Mouse (Mus musculus): ENCODE data around the gene Zc3h15.
"Not testable (repeated sequence)": the region's sequence is repeated elsewhere in the genome, so short reads cannot be mapped to it uniquely, and the experiment has no call there.

Gene Zc3h15

GRCm38 (mm10) chr2:83644276-83645252 is at the start of gene Zc3h15:
Gene Zc3h15, plus strand, starts transcription at chr2:83644435.
- DNase-seq (ENCODE audit: low spot score), result peak; percentile 94

- DNase-seq (ENCODE audit: low spot score), result no peak
Measured at GRCm38 (mm10) chr2:83620558-83621367, 23.5 kb upstream of the Zc3h15 start.

GRCm38 (mm10) chr2:83621511-83621910 is 22.7 kb upstream of the Zc3h15 start:
- no peak for DNase-seq (ENCODE audit: low spot score)

GRCm38 (mm10) chr2:83622792-83623191 is 21.4 kb upstream of the Zc3h15 start:
- DNase-seq (ENCODE audit: low spot score), result no peak

- DNase-seq (ENCODE audit: low spot score), result no peak
Measured at GRCm38 (mm10) chr2:83624045-83624444, 20.2 kb upstream of the Zc3h15 start.

GRCm38 (mm10) chr2:83625226-83626108 is 18.8 kb upstream of the Zc3h15 start:
- peak; percentile 70 for DNase-seq (ENCODE audit: low spot score)

GRCm38 (mm10) chr2:83626881-83627280 is 17.4 kb upstream of the Zc3h15 start:
- no peak for DNase-seq (ENCODE audit: low spot score)

GRCm38 (mm10) chr2:83627495-83627894 is 16.7 kb upstream of the Zc3h15 start:
- DNase-seq (ENCODE audit: low spot score), result no peak

GRCm38 (mm10) chr2:83627932-83628331 is 16.3 kb upstream of the Zc3h15 start:
- DNase-seq (ENCODE audit: low spot score), result no peak

- DNase-seq (ENCODE audit: low spot score), result no peak
Measured at GRCm38 (mm10) chr2:83641993-83642392, 2.2 kb upstream of the Zc3h15 start.

GRCm38 (mm10) chr2:83648916-83649315 is 4.7 kb downstream of the Zc3h15 start:
- no peak for DNase-seq (ENCODE audit: low spot score)

- DNase-seq (ENCODE audit: low spot score), result no peak
Measured at GRCm38 (mm10) chr2:83652606-83653005, 8.4 kb downstream of the Zc3h15 start.

GRCm38 (mm10) chr2:83659279-83659678 is 15.0 kb downstream of the Zc3h15 start:
- no peak for DNase-seq (ENCODE audit: low spot score)

GRCm38 (mm10) chr2:83660114-83660513 is 15.9 kb downstream of the Zc3h15 start:
- DNase-seq (ENCODE audit: low spot score), result no peak

- DNase-seq (ENCODE audit: low spot score), result no peak
Measured at GRCm38 (mm10) chr2:83661351-83661750, 17.1 kb downstream of the Zc3h15 start.

GRCm38 (mm10) chr2:83665051-83665450 is 20.8 kb downstream of the Zc3h15 start:
- not testable (repeated sequence) for DNase-seq (ENCODE audit: low spot score)

GRCm38 (mm10) chr2:83667430-83667829 is 23.2 kb downstream of the Zc3h15 start:
- DNase-seq (ENCODE audit: low spot score), result no peak

GRCm38 (mm10) chr2:83668052-83668451 is 23.8 kb downstream of the Zc3h15 start:
- DNase-seq (ENCODE audit: low spot score), result no peak

GRCm38 (mm10) chr2:83669988-83670387 is 25.8 kb downstream of the Zc3h15 start:
- no peak for DNase-seq (ENCODE audit: low spot score)

GRCm38 (mm10) chr2:83671843-83672242 is 27.6 kb downstream of the Zc3h15 start:
- DNase-seq (ENCODE audit: low spot score), result no peak

- DNase-seq (ENCODE audit: low spot score), result no peak
Measured at GRCm38 (mm10) chr2:83673067-83673466, 28.8 kb downstream of the Zc3h15 start.

GRCm38 (mm10) chr2:83673843-83674242 is 29.6 kb downstream of the Zc3h15 start:
- no peak for DNase-seq (ENCODE audit: low spot score)
